Mouse (Mus musculus) MEL (cell line): ENCODE results near the gene Trappc3l.

ENCODE experiments used
- BHLHE40 ChIP-seq: IDR thresholded peaks from 2 replicates; pipeline ENCODE4 v1.6.1; 2012; ENCODE audit warnings: low read depth, mild to moderate bottlenecking, inconsistent platforms, low read length, improper control_type of control experiment, borderline replicate concordance
- CTCF ChIP-seq, 3 experiments: IDR thresholded peaks in 2 of 3; conservative IDR thresholded peaks in 1 of 3; 2 replicates each; pipeline ENCODE4 v1.5.1; 2011 to 2012; ENCODE audit warnings: low read length in 3 of 3, low read depth in 2 of 3, mild to moderate bottlenecking in 2 of 3, improper control_type of control experiment in 1 of 3, inconsistent platforms in 1 of 3, mixed read lengths in 1 of 3, moderate library complexity in 1 of 3; ENCODE audit not compliant: control insufficient read depth in 1 of 3, insufficient read depth in 1 of 3, poor library complexity in 1 of 3, severe bottlenecking in 1 of 3
- EP300 ChIP-seq, 2 experiments: IDR thresholded peaks; 2 replicates each; pipeline ENCODE4 v1.6.1; 2011; ENCODE audit warnings: improper control_type of control experiment in 2 of 2, low read length in 2 of 2, low read depth in 1 of 2, mild to moderate bottlenecking in 1 of 2
- HCFC1 ChIP-seq: IDR thresholded peaks from 2 replicates; pipeline ENCODE4 v1.6.1; 2012; ENCODE audit warnings: low read depth, mild to moderate bottlenecking, inconsistent platforms, low read length, improper control_type of control experiment, moderate library complexity
- KAT2A ChIP-seq: conservative IDR thresholded peaks from 2 replicates; pipeline ENCODE4 v1.6.1; 2012; ENCODE audit warnings: low read depth, low read length, improper control_type of control experiment, inconsistent platforms
- MAX ChIP-seq: IDR thresholded peaks from 2 replicates; pipeline ENCODE4 v1.6.1; 2011; ENCODE audit warnings: low read length, improper control_type of control experiment
- MXI1 ChIP-seq: IDR thresholded peaks from 2 replicates; pipeline ENCODE4 v1.6.1; 2011; ENCODE audit warnings: mild to moderate bottlenecking, low read depth, low read length, improper control_type of control experiment
- POLR2AphosphoS2 ChIP-seq: IDR thresholded peaks from 2 replicates; pipeline ENCODE4 v1.6.1; 2011; ENCODE audit warnings: low read length, improper control_type of control experiment
- RCOR1 ChIP-seq: IDR thresholded peaks from 2 replicates; pipeline ENCODE4 v1.6.1; 2012; ENCODE audit warnings: low read depth, mild to moderate bottlenecking, inconsistent platforms, low read length, improper control_type of control experiment
- UBTF ChIP-seq: IDR thresholded peaks from 2 replicates; pipeline ENCODE4 v1.6.1; 2012; ENCODE audit warnings: low read depth, mild to moderate bottlenecking, inconsistent platforms, low read length, improper control_type of control experiment, moderate library complexity, borderline replicate concordance; ENCODE audit not compliant: insufficient read depth
- ZMIZ1 ChIP-seq: IDR thresholded peaks from 2 replicates; pipeline ENCODE4 v1.6.1; 2012; ENCODE audit warnings: low read depth, mild to moderate bottlenecking, inconsistent platforms, low read length, improper control_type of control experiment, moderate library complexity

- TF ChIP-seq CTCF (IDR thresholded peaks at IDR 0.05 in 2 of 3, conservative IDR thresholded peaks at IDR 0.05 in 1 of 3; ENCODE audit: control insufficient read depth in 1 of 3, insufficient read depth in 1 of 3, low read depth in 2 of 3, low read length in 3 of 3, poor library complexity in 1 of 3, severe bottlenecking in 1 of 3) (no peak), POLR2AphosphoS2 (no peak), HCFC1 (no peak), UBTF (no peak), BHLHE40 (no peak), ZMIZ1 (no peak), MAX (no peak), KAT2A (no peak), RCOR1 (no peak), EP300 (IDR thresholded peaks at IDR 0.05; ENCODE audit: low read depth in 1 of 2, low read length in 2 of 2) (no peak), MXI1 (no peak)
These were observed 73.6 kb downstream of the Trappc3l start for GRCm38 (mm10) chr10:34110863-34111465.
